Mouse (Mus musculus) E14TG2a.4 (cell line): ENCODE results near the gene Ciao2a.
A peak's percentile ranks its signal among the peaks of the same experiment; 100 is the strongest.

Experiments
- CTCF ChIP-seq: conservative IDR thresholded peaks from 2 replicates; pipeline ENCODE4 v1.5.1; 2014; ENCODE audit warnings: low read length
- POU5F1 ChIP-seq: IDR thresholded peaks from 2 replicates; pipeline ENCODE4 v1.6.1; 2014; ENCODE audit warnings: low read length, borderline replicate concordance

GRCm38 (mm10) chr9:66155534-66155933 lies 29.1 kb downstream of the Ciao2a start:
- TF ChIP-seq CTCF (peak; percentile 30; the same call in 1 of the 2 replicates), POU5F1 (no peak)
